Mouse (Mus musculus): ENCODE results near the gene Fnbp1. TPM values are rescaled to one million over a fixed set of nuclear protein-coding genes. Genes with fewer than 3 reads are reported as not detected.
A peak's percentile ranks its signal among the peaks of the same experiment; 100 is the strongest.

Fnbp1 gene
- polyA plus RNA-seq, 1 experiment from 2014 or later, result 14.7 TPM

DNA sequence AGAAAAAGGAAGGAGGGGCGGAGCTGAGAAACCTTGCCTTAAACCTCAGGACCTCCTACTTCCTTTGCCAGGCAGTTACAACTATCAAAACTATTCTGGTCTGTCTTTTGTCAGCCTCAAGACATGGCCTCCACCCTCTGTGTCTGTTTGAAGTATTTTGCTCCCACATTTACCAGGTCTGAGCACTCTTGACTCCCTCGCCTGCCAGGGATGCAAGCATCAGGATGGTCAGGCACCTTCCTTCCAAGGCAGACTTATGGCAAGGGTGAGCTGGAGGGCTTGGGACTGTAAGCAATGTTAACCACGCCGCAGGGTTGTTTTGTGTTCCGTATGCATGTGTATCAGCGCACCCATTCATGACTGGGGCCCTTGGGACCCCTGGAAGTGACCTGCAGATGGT lies 1.5 kb upstream of the Fnbp1 start:
- H3K9me3 ChIP-seq, result no peaks in the 10 kb centered on the region
- no peak for DNase-seq (ENCODE audit: low spot score)
- H3K36me3 ChIP-seq, result peaks cover 25% of the 10 kb centered on the region
- peaks cover 26% of the 10 kb centered on the region for H3K4me1 ChIP-seq (replicated peaks)
- H3K4me3 ChIP-seq, result no peak overlapping the region
- no peak overlapping the region for H3K27ac ChIP-seq
- 86% methylated on average over 6 of the region's 6 CpGs for WGBS
- H3K27me3 ChIP-seq (ENCODE audit: insufficient read depth, poor library complexity, severe bottlenecking), result peaks cover 43% of the 10 kb centered on the region

DNA sequence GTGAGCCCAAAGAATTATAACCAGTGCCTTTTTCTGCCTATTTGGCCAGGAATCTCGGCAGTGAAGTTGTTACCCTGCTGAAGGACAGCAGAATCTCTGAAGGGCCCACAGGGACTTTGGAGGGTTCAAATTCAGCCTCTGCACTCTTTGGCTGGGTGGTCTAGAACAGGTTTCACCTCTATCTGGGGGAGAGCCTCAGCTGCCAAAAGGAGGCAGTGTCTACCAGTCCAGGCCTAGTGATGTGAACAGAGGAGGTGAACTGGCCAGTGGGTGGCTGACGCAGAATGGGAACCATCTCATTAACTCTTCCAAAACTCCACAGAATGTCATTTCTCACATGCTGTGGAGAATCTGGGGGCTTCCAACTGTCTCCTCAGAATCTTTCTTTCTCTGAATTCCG lies 697 bp upstream of the Fnbp1 start:
- Histone ChIP-seq H3K9me3 (no peaks in the 10 kb centered on the region), H3K4me1 (replicated peaks) (peaks cover 26% of the 10 kb centered on the region), H3K36me3 (peaks cover 18% of the 10 kb centered on the region), H3K27me3 (ENCODE audit: insufficient read depth, poor library complexity, severe bottlenecking) (peaks cover 43% of the 10 kb centered on the region), H3K4me3 (peak overlapping the region; percentile 85), H3K27ac (no peak overlapping the region)
- no peak for DNase-seq (ENCODE audit: low spot score)
- 42% methylated on average over 3 of the region's 3 CpGs for WGBS

DNA sequence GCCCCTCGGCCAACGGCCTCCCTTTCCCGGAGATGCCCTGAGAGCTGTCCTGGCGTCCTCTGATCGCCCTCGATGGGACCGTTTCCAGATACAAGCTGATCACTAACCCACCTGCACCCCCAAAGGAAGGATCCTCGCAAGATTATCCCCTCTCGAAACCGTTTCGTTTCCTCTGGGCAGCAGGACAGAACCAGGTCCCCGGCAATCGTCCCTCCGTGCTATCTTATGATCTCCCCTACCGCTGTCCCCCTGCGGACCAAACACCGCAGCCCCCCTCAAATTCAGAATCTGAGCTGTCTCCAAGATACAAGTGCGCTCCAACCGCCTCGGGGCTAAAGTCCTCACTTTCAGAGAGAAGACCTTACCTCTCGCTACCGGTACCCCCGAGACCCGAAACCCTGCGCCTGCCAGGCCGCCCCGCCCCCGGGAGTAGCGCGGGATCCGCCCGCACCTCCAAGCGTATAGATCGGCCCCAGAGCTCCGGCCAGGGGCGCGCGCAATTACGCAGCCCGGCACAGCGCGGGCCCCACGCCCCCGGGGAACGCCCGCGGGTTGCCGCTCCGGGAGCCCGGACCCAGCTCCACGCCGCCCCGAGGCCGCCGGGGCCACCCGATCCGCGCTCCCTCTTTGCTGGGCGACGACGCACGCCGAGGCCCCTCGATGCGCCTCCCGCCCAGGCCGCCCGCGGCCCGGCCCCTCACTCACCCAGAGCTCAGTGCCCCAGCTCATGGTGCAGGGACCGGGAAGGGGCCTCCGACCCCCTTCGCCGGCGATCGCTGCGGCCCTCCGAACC lies 538 bp downstream of the Fnbp1 start:
- H3K36me3 ChIP-seq, result peaks cover 8% of the 10 kb centered on the region
- H3K27me3 ChIP-seq (ENCODE audit: insufficient read depth, poor library complexity, severe bottlenecking), result peaks cover 43% of the 10 kb centered on the region
- H3K4me1 ChIP-seq (replicated peaks), result peaks cover 31% of the 10 kb centered on the region
- under 1% methylated on average over 78 of the region's 78 CpGs for WGBS
- no peaks in the 10 kb centered on the region for H3K9me3 ChIP-seq
- DNase-seq (ENCODE audit: low spot score), result peak; percentile 40
- peak overlapping the region; percentile 92 for H3K27ac ChIP-seq
- H3K4me3 ChIP-seq, result peak overlapping the region; percentile 85

DNA sequence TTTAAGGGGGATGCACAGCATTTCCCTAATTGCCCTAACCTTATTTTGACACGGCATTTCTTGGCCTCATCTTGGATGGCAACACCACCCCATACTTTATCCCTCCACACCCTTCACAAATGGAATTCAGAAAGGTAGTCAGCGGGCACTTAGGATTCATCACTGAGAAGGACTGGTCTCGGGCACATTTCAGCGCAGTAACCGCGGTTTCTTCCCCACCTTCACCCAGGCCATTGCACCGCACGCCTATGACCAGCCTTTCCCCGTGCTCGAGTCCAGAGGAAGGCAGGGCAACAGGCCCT lies 1.1 kb downstream of the Fnbp1 start:
- H3K9me3 ChIP-seq, result no peaks in the 10 kb centered on the region
- H3K36me3 ChIP-seq, result peaks cover 3% of the 10 kb centered on the region; the same call in 1 of the 2 replicates
- peaks cover 43% of the 10 kb centered on the region for H3K27me3 ChIP-seq (ENCODE audit: insufficient read depth, poor library complexity, severe bottlenecking)
- H3K4me3 ChIP-seq, result peak overlapping the region; percentile 85
- peaks cover 35% of the 10 kb centered on the region for H3K4me1 ChIP-seq (replicated peaks)
- no peak for DNase-seq (ENCODE audit: low spot score)
- H3K27ac ChIP-seq, result peak overlapping the region; percentile 92
- 7% methylated on average over 10 of the region's 10 CpGs for WGBS

GRCm38 (mm10) chr2:31139991-31140771 lies 1.6 kb downstream of the Fnbp1 start:
- H3K36me3 ChIP-seq, result no peaks in the 10 kb centered on the region
- H3K4me1 ChIP-seq (replicated peaks), result peaks cover 40% of the 10 kb centered on the region
- H3K27me3 ChIP-seq (ENCODE audit: insufficient read depth, poor library complexity, severe bottlenecking), result peaks cover 43% of the 10 kb centered on the region
- WGBS, result 81% methylated on average over 12 of the region's 12 CpGs
- DNase-seq (ENCODE audit: low spot score), result no peak
- peak overlapping the region; percentile 85 for H3K4me3 ChIP-seq
- H3K27ac ChIP-seq, result no peak overlapping the region
- H3K9me3 ChIP-seq, result no peaks in the 10 kb centered on the region

DNA sequence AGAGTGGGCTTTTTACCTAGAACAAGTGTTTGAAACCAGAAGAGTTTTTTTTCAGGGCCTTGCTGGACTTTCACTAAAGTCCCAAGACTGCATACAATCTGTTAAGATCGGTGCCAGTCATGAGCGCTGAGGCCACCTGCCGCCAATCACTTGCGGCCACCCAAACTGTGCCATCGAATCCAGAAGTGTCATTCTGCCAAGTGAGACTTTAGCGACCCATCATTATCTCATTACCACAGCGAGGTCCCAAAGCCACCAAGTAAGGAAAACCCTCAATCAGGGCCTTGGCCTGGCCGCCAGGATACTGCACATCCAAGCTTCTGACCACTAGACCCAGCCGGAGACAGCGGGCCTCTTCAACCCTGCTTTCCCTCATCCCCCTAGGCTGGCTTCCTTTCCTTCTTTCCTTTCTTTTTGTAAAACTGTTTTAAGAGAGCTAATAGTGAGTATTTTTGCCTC lies 2.6 kb downstream of the Fnbp1 start:
- no peak for DNase-seq (ENCODE audit: low spot score)
- 90% methylated on average over 10 of the region's 10 CpGs for WGBS

GRCm38 (mm10) chr2:31137018-31137590 lies 4.7 kb downstream of the Fnbp1 start:
- Histone ChIP-seq H3K4me3 (no peak overlapping the region), H3K27ac (no peak overlapping the region), H3K9me3 (no peaks in the 10 kb centered on the region), H3K27me3 (ENCODE audit: insufficient read depth, poor library complexity, severe bottlenecking) (peaks cover 19% of the 10 kb centered on the region), H3K36me3 (no peaks in the 10 kb centered on the region), H3K4me1 (replicated peaks) (peaks cover 52% of the 10 kb centered on the region)
- no peak for DNase-seq (ENCODE audit: low spot score)
- 80% methylated on average over 14 of the region's 14 CpGs for WGBS

More for the DNA sequence above, 2.6 kb downstream of the Fnbp1 start:
- H3K27ac ChIP-seq, result no peak overlapping the region
- H3K4me3 ChIP-seq, result no peak overlapping the region
- H3K27me3 ChIP-seq (ENCODE audit: insufficient read depth, poor library complexity, severe bottlenecking), result peaks cover 38% of the 10 kb centered on the region
- H3K36me3 ChIP-seq, result no peaks in the 10 kb centered on the region
- no peaks in the 10 kb centered on the region for H3K9me3 ChIP-seq
- peaks cover 47% of the 10 kb centered on the region for H3K4me1 ChIP-seq (replicated peaks)

DNA sequence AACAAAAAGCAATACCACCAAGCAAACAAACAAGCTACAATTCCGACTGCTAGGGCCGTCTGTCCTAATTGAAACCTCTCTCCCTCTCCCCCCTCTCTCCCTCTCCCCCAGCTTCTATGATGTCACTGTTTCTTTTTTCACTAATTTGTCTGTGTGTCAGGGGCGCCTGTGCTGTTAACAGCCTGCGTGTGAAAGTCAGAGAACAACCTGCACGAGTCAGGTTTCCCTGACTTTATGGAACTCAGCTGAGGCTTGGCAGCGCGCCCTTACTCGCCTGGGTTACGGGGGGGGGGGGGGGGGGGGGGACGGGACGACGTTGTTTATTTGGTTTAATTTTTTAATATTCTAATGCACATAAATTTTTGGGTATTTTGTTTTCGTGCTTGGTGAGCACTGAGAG lies 5.5 kb downstream of the Fnbp1 start:
- Histone ChIP-seq H3K36me3 (no peaks in the 10 kb centered on the region), H3K4me1 (replicated peaks) (peaks cover 46% of the 10 kb centered on the region), H3K27ac (no peak overlapping the region), H3K27me3 (ENCODE audit: insufficient read depth, poor library complexity, severe bottlenecking) (peaks cover 19% of the 10 kb centered on the region), H3K4me3 (no peak overlapping the region), H3K9me3 (no peaks in the 10 kb centered on the region)
- DNase-seq (ENCODE audit: low spot score), result no peak
- 75% methylated on average over 13 of the region's 13 CpGs for WGBS

DNA sequence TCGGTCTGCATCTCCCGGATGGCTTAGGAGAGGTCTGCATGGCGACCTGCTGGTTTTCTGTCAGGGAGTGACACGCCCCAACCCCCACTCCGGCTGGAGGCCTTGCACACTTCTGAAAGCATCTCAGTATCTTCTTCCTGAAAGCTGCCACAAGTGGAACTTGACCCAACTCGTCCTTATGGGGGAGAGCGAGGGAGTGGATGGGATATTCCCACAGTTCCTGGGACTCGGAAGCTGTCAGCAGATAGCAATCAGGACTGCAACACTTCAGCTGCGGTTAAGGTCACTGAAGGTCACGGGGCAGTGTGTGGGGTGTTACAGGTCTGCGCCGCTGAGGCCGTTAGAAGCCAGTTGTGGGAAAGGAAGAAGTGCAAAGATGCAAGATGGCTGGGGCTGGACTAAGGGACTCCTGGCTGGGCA lies 6.3 kb downstream of the Fnbp1 start:
- Histone ChIP-seq H3K27me3 (ENCODE audit: insufficient read depth, poor library complexity, severe bottlenecking) (peaks cover 13% of the 10 kb centered on the region), H3K9me3 (no peaks in the 10 kb centered on the region), H3K27ac (no peak overlapping the region), H3K36me3 (no peaks in the 10 kb centered on the region), H3K4me1 (replicated peaks) (peaks cover 46% of the 10 kb centered on the region), H3K4me3 (no peak overlapping the region)
- no peak for DNase-seq (ENCODE audit: low spot score)
- WGBS, result 52% methylated on average over 13 of the region's 13 CpGs

DNA sequence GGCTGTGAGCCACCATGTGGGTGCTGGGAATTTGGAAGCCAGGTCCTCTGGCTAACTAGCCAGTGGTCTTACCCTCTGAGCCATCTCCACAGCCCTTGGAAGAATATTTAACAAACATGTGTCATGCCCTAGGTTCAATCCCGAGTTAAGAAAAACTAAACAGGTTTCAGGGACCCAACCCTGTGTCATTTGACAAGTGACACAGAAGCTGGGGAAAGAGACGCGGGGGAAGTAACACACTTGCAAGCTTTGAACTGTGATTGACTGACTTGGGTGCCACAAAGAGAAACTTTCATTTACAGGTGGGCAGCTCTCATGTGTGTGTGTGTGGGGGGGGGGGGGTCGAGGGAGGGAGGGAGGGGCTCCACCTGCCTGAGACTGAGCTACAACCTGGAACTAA lies 7.8 kb downstream of the Fnbp1 start:
- Histone ChIP-seq H3K4me1 (replicated peaks) (peaks cover 49% of the 10 kb centered on the region), H3K4me3 (no peak overlapping the region), H3K27ac (no peak overlapping the region), H3K9me3 (no peaks in the 10 kb centered on the region), H3K36me3 (no peaks in the 10 kb centered on the region), H3K27me3 (ENCODE audit: insufficient read depth, poor library complexity, severe bottlenecking) (no peaks in the 10 kb centered on the region)
- 84% methylated on average over 4 of the region's 4 CpGs for WGBS
- DNase-seq (ENCODE audit: low spot score), result no peak

DNA sequence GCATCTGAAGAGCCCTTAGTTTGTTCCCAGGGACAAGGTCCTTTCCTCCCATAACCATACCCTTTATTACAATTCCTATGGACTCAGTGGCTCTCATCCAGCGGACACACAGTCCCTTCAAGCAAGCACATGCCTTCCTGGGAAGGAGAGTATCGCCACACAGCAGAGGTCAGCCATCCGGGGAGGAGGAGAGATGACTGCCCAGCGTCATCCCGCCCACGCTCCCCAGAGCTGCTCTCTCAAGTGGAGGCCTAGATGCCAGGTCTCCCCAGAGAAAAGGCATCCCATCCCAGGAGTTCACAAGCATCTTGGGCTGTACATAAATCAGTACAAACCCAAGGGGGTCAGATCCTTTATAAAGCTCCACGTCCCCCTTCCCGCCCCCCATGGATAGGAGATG lies 9.1 kb downstream of the Fnbp1 start:
- H3K4me3 ChIP-seq, result no peak overlapping the region
- 62% methylated on average over 8 of the region's 8 CpGs for WGBS

DNA sequence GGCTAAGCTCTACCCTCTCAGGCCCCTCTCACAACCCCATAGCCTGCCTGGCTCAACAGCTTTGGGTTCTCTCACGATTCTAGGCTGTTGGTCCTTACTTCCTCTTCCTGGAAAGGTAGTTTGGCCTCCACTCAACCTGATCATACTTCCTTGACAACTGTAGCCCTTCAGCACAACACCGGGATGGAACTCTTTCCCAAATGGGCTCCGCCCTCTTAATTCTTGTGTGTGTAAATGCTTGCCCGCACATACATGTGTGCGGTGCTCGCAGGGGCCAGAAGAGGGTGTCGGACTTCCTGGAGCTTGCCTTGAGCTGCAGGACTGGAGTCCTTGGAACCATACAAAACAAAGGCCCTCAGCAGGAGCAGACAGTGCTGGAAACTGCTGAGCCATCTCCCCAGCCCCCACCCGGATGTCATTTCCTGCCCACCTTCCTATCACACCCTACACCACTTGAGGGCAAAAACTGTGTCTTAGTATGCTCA lies 11.0 kb downstream of the Fnbp1 start:
- no peak overlapping the region for H3K4me3 ChIP-seq
- H3K36me3 ChIP-seq, result no peaks in the 10 kb centered on the region
- H3K4me1 ChIP-seq (replicated peaks), result peaks cover 52% of the 10 kb centered on the region
- no peaks in the 10 kb centered on the region for H3K9me3 ChIP-seq
- H3K27me3 ChIP-seq (ENCODE audit: insufficient read depth, poor library complexity, severe bottlenecking), result no peaks in the 10 kb centered on the region
- WGBS, result 75% methylated on average over 8 of the region's 8 CpGs
- DNase-seq (ENCODE audit: low spot score), result no peak
- peak overlapping the region; percentile 31; the same call in 1 of the 2 replicates for H3K27ac ChIP-seq

More for the DNA sequence above, 9.1 kb downstream of the Fnbp1 start:
- no peaks in the 10 kb centered on the region for H3K9me3 ChIP-seq
- H3K4me1 ChIP-seq (replicated peaks), result peaks cover 52% of the 10 kb centered on the region
- no peaks in the 10 kb centered on the region for H3K36me3 ChIP-seq
- no peak overlapping the region for H3K27ac ChIP-seq
- DNase-seq (ENCODE audit: low spot score), result no peak
- no peaks in the 10 kb centered on the region for H3K27me3 ChIP-seq (ENCODE audit: insufficient read depth, poor library complexity, severe bottlenecking)

Data from hindbrain, embryonic 10.5 days (tissue).